Mouse (Mus musculus): ENCODE measurements around the gene Zfp148.

Gene Zfp148

DNA sequence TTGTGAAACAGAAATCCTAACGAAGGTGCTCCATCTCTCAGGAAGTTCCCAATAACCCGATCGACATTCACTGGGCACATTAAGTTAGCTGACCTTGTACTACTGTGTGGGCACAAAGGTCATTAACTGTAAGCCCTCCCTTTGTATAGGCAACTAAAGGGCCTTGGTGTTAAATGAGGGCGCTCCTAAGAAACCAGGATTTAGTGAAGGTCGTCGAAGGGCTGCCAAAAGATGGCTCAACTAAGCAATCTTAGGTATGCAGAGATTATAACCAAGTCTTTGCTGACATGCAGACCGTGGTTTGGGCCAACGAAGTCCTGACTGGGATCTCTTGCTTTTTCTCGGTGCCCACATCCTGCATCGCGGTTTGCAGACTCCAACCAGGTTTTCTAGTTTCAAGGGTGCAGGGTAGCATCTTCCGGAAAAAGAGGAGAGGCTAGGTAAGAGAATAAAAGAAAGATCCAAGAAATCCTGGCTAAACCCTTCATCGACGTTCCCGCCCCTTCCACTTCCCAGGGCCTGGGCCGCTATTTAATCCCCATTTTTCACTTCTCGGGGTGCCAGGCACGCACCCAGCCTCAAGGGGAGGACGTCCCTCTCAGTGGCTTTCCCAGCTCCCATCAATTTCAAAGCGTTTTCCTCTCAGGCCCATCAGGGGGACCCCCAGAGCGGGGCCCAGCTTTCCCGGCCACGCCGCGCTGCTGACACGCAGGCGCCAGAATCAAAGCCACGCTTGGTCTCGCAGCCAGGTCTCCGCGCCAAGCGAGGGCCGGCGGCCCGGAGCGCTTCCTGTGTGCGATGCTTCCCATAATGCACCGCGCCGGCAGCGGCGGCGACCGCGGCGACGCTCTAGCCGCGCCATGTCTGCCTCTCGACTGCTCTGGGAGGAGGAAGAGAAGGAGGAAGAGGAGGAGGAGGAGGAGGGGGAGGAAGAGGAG, at the start of gene Zfp148:
Gene Zfp148, plus strand, starts transcription at position 893 of the 938 bp plus-strand sequence.
- in situ Hi-C loops (cut with MseI, MboI): loop anchor here in 1 of 2 experiments (5.0 kb wide), 1 partner anchor 43 kb away; no protein-coding TSS in a partner anchor

DNA sequence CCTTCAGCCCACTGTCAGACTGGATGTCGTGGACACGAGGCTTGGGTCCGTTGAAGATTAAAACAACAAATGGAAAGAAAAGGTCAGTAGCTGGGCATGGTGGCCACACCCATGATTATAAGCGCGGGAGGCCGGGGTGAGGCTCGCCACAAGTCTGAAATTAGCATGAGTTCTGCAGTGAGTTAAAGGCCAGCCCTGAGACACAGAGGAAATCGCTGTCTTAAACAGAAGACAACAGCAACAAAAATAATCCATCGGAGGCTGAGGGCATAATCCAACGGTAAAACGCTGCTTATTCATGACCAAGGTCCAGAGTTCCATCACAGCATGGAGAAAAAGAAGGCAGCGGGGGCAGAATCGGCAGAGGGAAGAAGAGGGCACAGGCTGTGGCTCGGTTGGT, 47.6 kb upstream of the Zfp148 start:
- in situ Hi-C loops (cut with MseI, MboI): no loop called here

DNA sequence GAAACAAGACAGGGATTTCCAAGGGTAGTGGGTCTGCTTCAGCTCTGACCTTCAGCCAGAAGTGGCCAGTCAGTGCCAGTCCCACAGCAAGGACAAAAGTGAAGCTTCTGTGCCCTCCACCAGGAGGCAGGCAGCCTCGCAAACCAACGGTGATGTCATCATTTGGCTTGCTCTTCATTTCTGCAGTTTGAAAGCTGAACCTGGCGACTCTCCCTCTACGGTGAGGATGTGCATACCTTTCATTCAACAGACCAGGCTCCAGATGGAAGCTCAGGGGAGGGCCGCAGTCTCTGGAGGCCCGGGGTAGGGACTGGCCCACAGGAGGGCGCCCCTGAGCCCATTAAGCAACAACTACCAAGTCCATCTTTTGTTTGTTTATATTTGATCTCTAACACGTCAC, 43.5 kb upstream of the Zfp148 start:
- in situ Hi-C loops (cut with MseI, MboI): loop anchor here in 1 of 2 experiments (5.0 kb wide), 1 partner anchor 40 kb away; no protein-coding TSS in a partner anchor

DNA sequence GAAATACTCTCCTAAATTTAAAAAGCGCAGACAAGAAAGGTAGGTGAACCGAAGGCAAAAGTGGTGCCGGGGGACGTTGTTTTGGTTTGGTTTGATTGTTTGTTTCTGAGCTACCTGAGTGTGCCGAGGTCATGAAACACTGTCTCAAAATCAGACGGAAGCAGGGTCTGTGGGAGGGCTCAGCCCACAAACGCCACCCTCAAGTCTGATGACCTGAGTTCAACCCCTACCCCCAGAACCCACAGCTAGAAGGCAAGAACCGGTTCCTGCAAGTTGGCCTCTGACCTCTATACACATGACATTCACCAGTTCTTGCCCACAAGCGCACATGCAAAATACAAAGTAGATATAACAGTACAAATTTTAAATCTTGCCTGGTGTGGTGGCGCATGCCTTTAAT, 43.0 kb upstream of the Zfp148 start:
- in situ Hi-C loops (cut with MseI, MboI): loop anchor here in 1 of 2 experiments (5.0 kb wide), 1 partner anchor 40 kb away; no protein-coding TSS in a partner anchor

DNA sequence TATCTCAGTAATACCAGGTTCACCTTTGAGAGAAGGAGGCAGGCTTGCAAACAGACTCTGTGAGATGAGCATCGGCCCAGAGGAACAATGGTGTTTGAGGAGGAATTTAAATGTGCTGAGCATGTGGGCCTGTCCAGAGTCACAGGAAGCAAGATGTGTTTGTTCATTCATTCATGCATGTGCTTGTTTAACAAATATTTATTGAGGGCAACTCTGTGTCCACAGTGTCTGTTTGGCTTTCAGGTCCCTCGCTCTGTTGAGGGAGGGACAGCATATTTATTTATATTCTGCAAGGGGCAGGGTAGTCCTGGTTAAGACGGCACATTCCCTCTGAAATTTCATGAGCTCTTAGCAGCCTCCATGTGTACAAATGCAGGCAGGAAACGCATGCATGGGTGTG, 42.1 kb upstream of the Zfp148 start:
- in situ Hi-C loops (cut with MseI, MboI): loop anchor here in 1 of 2 experiments (5.0 kb wide), 1 partner anchor 39 kb away; no protein-coding TSS in a partner anchor

DNA sequence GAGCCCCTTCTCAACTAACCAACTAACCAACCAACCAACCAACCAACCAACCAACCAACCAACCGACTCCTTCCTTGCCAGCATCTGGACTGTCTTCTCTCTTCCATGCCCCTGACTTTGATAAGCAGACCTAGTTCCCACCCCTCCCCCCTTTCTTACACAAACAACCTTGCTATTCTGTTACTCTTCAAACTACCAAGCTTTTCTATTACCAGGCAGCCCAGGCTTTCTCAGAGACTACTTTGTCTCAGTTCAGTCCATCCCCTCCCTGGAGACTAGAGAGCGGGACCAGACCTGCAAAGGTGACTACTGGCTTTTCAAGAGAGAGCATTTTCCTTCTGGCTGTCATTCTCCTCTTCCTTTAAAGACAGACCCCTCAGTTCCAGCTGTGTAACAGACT, 41.2 kb upstream of the Zfp148 start:
- in situ Hi-C loops (cut with MseI, MboI): loop anchor here in 1 of 2 experiments (5.0 kb wide), 1 partner anchor 38 kb away; no protein-coding TSS in a partner anchor

DNA sequence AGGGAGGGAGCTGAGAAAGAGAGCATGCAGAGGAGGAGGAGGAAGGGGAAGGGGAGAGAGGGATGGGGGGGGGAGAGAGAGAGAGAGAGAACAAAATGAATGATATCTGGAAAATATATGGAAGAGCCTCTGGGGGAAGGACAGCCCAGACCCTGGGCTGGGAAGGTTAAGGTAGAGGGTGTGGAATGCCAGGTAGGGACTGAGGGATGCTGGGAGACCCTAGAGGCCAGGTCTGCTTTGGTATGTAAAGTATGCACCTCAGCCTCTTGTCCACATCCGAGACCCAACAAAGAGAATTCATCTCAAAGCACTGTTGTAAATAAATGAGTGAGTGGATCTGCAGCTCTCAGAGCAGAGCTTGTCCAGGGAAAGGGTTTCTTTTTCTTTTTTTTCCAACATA, 38.3 kb upstream of the Zfp148 start:
- in situ Hi-C loops (cut with MseI, MboI): no loop called here

DNA sequence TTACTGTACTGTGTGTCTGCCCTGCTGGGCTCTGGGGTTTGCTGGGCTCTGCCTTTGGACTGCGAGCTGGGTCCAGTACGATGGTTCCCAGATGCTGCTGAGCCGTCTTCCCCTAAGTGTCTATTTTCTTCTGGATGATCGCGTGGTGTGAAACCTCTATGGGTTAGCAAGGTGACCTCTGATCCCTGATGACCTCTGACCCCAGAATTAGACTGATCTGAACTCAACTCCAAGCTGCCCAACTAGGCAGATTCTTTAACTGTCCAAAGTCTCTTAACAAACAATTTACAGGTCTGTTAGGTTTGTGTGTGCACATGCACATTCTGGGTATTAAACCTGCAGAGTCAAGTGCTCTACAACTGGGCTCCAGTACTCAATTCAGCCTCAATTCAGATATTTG, 37.5 kb upstream of the Zfp148 start:
- in situ Hi-C loops (cut with MseI, MboI): no loop called here

DNA sequence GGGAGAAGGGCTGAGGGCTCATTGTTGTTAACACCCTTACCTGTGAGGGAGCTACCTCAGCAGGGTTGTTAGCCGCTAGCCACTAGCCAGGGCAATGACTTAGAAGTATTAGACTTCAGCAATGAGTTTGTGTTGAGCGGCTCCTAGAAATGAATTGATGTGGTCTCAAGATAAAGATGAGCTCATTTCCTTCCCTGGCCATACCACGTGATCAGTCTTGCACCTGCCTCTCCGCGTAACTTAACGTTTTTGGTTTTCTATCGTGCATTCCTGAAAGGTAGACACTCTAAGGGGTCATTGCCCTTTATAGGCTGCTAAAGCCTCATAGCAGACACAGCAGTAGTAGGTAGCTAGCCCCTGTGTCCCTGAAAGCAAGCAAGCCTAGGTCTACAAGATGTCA, 37.0 kb upstream of the Zfp148 start:
- in situ Hi-C loops (cut with MseI, MboI): no loop called here

DNA sequence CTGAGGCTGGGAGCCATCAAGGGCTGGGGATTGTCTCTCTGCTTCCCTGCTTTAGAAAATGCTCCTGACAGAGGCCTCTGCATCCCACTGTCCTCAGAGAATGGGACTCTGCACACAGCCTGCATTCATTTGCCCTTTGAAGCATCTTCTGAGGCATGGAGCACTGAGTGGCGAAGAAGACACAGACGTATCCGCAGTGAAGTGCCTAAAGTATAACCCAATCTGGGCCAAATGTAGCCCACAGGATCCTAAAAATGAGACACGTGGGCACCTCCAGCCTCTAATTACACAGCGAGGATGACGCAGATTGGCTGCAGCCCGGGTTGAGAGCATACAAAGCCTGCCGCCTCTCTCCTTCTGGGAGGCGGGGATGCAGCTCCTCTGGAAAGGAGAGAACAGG, 36.3 kb upstream of the Zfp148 start:
- in situ Hi-C loops (cut with MseI, MboI): no loop called here

DNA sequence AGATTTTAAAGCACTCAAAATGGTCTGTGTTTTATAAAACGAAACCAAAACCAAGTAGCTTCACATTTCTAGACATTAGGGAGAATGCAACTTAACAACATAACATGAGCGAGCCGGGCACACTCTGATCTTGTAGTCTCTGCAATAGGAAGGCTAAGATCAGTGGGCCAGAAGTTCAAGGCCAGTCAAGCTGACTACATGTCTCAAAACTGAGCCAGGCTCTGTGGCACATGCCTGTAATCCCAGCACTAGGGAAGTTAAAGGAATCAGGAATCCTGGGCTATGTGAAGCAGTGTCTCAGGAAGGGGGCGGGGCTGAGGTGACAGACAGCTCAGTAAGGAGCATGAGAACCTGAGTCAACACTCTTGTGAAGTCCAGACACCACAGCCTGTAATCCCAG, 35.8 kb upstream of the Zfp148 start:
- in situ Hi-C loops (cut with MseI, MboI): no loop called here

DNA sequence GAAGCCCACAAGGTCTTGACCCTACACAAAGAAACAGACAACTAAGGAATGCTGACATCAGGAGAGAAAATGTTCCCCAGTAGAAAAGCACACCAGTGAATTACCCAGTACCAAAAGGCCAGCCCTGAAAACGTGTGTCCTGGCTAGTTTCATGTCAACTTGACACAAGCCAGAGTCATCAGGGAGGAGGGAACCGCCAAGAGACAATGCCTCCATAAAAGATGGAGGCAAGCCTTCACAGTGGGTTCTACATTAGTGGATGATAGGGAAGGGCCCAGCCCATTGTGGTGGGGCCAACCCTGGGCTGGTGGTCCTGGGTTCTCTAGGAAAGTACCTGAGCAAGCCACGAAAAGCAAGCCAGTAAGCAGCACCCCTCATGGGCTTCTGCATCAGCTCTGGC, 34.3 kb upstream of the Zfp148 start:
- in situ Hi-C loops (cut with MseI, MboI): no loop called here

DNA sequence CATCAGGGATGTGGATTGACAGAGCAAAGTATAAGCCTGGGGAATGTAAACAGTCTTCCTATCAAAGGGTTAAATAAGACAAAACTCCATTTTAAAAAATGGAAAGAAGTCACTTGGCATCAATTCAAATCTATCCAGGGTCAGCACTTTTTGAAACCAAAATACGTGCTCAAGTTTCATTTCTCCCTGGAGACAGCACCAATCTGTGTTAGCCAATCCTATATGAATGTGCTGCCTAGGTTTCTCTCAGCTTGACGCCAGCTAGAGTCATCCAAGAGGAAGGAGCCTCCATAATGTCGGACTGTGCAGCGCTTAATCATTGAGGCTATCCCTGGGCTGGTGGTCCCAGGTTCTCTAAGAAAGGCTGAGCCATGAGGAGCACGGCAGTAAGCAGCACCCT, 33.5 kb upstream of the Zfp148 start:
- in situ Hi-C loops (cut with MseI, MboI): no loop called here

DNA sequence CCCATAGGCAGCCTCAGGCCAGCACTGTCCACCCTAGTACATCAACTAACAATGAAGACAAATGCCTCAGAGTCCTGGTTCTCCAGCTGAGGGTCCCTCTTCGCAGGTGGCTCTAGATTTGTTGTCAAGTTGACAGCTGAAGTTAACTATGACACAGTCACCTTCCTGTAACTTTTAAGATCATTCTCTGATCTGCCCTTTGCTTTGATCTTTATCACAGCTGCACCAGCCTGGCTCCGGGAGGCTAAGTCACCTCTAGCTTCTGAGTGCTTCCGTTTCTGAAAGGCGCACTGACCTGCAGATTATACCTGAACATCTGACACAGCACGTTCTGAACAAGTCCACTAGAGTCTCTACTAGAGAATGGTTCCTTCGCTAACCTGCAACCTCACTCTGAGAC, 22.8 kb upstream of the Zfp148 start:
- in situ Hi-C loops (cut with MseI, MboI): no loop called here

DNA sequence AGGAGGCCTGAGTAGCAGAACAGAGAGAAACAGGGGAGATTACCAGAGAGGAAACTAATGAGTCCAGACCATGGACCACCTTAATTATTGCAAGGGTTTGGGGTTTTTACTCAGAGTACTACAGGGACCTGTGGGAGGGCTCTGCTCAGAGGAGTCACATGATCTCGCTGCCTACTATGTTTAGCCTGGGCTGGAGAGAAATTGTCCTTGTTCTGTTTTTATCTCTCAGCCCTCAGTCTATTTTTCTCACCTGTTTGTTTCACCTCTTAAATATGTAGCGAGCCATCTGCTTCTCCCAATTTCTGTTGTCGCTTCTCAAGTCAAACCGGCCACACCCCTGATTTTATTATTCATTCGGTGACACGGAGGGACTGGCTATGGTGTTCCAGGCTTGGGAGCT, 14.9 kb upstream of the Zfp148 start:
- in situ Hi-C loops (cut with MseI, MboI): no loop called here

DNA sequence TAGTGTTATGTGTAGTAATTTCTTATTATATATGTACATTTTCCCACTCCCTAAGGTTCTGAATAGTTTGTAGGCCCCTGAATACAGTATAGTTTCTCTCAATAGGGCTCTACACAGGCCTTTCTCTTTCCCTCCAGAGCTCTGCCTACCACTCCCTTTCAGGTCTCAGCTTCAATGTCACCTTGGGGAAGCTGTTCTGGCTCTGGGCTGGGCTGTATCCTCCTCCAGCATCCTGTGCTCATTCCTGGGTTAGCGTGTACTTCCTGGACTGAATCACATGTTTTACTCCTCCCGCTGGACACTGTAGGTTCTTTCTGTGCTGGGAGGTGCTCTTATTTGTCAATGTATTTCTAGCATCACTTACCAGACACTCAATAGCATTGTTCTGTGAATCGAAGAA, 12.0 kb upstream of the Zfp148 start:
- in situ Hi-C loops (cut with MseI, MboI): no loop called here

DNA sequence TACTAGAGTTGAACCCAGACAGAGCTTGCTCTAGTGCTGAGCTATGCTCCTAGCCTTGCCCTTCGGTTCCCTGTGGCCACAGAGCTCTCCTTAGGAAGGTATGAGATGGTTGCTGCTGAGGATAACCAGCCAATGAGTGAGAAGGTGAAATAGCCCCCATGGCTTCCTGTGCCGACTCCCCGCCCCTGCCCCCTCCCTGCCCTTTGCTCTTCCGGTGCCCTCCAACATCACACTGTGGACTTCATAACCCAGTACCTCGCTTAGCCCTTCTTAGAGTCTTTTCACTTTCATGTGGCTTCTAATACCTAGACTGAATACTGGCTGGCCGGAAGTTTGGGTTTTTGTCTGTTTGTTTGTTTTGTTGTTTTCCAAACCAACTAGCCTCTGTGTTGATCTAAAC, 9.8 kb upstream of the Zfp148 start:
- in situ Hi-C loops (cut with MseI, MboI): no loop called here

DNA sequence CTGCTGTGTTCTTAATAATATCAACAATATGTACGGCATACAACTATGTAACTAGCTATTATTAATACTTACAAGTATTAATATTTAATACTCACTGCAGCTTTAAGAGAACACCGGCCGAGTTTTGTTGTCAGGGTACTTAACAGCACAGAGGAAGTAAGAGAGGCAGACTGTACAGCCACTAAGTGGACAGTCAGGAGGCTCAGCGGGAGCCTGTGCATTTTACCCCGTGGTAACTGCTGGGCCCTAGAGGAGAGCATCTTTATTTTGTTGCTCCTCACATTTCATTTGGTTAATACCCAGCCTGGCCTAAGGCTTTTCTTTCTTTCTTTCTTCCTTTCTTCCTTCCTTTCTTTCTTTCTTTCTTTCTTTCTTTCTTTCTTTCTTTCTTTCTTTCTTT, 8.0 kb upstream of the Zfp148 start:
- in situ Hi-C loops (cut with MseI, MboI): no loop called here

DNA sequence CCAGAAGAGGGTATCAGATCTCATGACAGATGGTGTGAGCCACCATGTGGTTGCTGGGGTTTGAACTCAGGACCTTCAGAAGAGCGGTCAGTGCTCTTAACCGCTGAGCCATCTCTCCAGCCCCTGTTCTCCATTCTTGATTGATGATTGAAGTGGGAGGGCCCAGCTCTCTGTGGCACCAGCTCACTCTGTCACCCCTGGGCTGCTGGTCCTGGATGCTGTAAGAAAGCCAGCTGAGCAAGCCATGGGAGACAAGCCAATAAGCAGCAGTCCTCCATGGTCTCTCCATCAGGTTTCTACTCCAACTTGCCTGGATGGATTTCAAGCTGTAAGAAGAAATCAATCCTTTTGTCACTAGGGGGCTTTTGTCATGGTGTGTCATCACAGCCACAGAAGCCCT, 7.3 kb upstream of the Zfp148 start:
- in situ Hi-C loops (cut with MseI, MboI): no loop called here

DNA sequence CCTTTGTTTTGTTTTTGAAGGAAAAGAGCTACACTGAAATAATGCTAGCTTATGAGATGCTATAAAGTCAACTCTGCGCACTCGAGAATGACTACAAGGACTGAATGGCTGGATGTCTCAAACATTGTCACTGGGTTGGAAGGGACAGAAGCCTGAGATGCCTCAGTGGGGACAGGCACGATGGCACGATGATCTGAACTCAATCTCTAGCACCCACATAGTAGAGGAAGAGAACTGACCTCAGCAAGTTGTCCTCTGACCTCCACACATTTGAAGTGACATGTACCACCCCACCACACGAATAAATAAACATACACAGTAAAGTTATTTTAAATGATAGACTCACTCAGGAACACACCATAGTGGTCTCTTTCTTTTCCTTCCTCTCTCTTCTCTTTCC, 4.4 kb upstream of the Zfp148 start:
- in situ Hi-C loops (cut with MseI, MboI): loop anchor here in 1 of 2 experiments (5.0 kb wide), 1 partner anchor 39 kb away; no protein-coding TSS in a partner anchor

DNA sequence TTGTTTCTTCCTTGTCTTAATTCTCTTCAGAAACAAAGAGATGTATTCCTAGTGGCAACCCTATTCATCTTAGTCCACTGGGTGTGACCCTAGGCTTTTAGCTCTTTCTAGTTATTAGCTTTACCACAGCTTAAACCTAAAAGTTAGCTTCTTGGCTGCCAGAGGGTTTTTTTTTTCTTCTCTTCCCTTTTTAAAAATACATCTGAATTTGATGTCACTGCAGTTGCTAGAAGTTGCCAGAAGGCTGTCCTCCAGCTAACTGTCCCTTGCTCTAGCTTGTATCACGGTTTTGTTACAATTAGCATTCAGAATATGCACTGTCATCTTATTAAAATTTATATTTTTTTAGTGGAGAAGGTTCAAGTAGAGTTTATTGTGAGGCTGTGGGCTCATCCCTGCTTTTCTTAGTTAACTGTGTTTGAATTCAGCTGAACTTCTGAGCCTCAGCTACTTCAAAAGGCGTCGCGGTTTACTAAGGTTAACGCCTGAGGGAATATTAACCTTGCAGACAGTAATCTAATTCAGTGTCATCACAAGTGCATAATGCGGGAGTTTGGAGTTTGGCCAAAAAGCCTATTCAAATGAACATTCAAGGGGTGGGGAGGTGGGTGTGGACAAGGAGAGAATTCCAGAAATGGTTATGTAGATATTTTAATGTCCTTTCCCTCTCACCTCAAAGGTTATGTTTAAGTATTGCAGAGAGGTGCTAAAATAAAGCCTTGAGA, 1.3 kb upstream of the Zfp148 start:
- in situ Hi-C loops (cut with MseI, MboI): loop anchor here in 1 of 2 experiments (5.0 kb wide), 1 partner anchor 42 kb away; no protein-coding TSS in a partner anchor

DNA sequence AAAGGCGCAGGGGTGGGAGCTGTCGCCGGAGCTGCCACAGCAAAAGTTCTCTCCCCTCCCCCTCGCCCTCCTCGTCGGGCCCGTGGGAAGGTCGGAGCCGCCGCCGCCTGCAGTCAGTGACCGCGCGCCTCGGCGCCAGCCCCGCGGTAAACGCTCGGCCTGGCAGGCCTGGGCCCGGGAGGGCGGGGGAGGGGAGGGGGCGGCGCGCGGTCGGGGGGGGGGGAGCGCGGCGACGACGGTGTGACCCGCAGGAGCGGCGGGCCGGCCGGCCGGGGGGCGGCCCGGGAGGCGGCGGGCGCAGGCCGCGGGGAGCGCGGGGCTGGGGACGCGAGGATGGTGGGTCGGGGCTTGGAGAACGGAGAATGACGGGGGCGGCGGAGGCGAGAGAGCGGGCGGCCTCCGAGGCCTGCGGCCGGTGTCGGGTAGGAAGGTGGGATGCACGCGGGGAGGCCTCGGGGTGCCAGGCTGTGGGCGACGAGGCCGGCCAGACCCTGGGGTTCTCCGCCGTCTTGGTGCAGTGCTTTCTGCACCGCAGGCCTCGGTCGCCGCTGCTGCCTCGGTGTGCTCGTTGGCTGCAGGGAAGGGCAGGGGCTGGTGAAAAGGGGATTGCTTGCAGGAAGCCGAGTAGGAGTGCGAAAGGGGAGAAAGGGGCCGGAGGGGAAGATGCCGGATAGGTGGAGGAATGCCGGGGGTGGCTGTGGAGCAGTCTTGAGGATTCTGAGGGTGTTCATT, 412 bp downstream of the Zfp148 start:
- in situ Hi-C loops (cut with MseI, MboI): no loop called here
